In the genomic region with DNA sequence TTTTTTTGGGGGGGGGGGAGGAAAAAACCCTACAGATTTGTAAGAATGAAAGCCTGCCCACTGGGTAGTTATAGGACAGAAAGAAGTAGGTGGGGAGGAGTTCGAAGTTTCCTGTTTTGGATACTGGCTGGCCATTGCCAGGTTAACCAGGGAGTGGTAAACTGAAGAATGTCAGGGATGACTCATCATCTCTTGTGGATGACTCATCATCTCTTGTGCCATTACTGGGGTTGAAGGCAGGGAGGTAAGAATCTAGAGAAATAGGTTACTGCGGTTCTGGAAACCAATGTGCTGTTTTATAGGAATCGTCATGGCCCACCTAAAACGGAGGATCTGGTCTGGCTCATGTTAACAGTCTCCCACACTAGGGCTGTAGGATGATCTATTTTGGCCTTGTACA, we compare ENCODE assay signal across 20 mouse cellular contexts. TPM values are rescaled to one million over a fixed set of nuclear protein-coding genes. Genes with fewer than 3 reads are reported as not detected.
A peak's percentile ranks its signal among the peaks of the same experiment; 100 is the strongest.
DNase-seq lines count a peak whose midpoint lies in the region; TF ChIP-seq lines count a peak whose summit lies in the region.
"Had no signal": no experiment of that assay in that cellular context is flagged by ENCODE, and none has a peak within 500 bp of the region (broad histone marks: within the 10 kb centered on the region; RNA-seq: fewer than 3 reads in every experiment).

No protein-coding gene starts in this region.

- H3K36me3 ChIP-seq in C2C12 (ENCODE audit: control insufficient read depth, insufficient read depth) (no peaks in the 10 kb centered on the region), MEL (ENCODE audit: control insufficient read depth in 1 of 2, insufficient read depth in 2 of 2, low read length in 2 of 2) (no peaks in the 10 kb centered on the region)
- H3K36me3 ChIP-seq: embryonic facial prominence, embryonic 12.5 days; forebrain, embryonic 15.5 days; heart, embryonic 12.5 days; hindbrain, embryonic 12.5 days had no signal

- no peak for TF ChIP-seq POLR2A in MEL (IDR thresholded peaks at IDR 0.05; ENCODE audit: control insufficient read depth in 1 of 2, insufficient read depth in 1 of 2, low read depth in 1 of 2, low read length in 2 of 2, poor library complexity in 1 of 2)

- DNase-seq in 3T3-L1 (ENCODE audit: low read depth, low spot score) (peak; percentile 87), MEL (ENCODE audit: low read depth, low spot score) (peak; percentile 18)
- DNase-seq in brain, adult 2 months (ENCODE audit: low read depth, low spot score): peak; percentile 23
- DNase-seq in right cerebral cortex, postnatal 4 days: no peak
- no peak for DNase-seq in ovary, postnatal 36 days (ENCODE audit: low spot score)
- DNase-seq in layer of hippocampus, adult 11-12 months (ENCODE audit: low spot score): no peak
- DNase-seq: adrenal gland, postnatal 25 days; cerebellum, adult 2 months; cerebellum, postnatal 25 days; gastrocnemius, postnatal 10 days; kidney, adult 18-20 months had no signal

- H3K4me3 ChIP-seq in C2C12 (ENCODE audit: insufficient read depth, poor library complexity, severe bottlenecking): no peak overlapping the region
- H3K4me3 ChIP-seq in MEL (ENCODE audit: control insufficient read depth in 1 of 2, insufficient read depth in 1 of 2, low read depth in 2 of 2, low read length in 2 of 2): no peak overlapping the region
- H3K4me3 ChIP-seq: embryonic facial prominence, embryonic 12.5 days; forebrain, embryonic 15.5 days; heart, embryonic 12.5 days; hindbrain, embryonic 12.5 days had no signal

- H3K4me1 ChIP-seq in MEL (ENCODE audit: control insufficient read depth in 1 of 2, insufficient read depth in 2 of 2, low read length in 2 of 2): no peaks in the 10 kb centered on the region
- H3K4me1 ChIP-seq: embryonic facial prominence, embryonic 12.5 days; forebrain, embryonic 15.5 days; hindbrain, embryonic 12.5 days had no signal

- no peaks in the 10 kb centered on the region for H3K79me3 ChIP-seq in C2C12 (ENCODE audit: low read depth)

- H3K27me3 ChIP-seq in C2C12 (ENCODE audit: control insufficient read depth, insufficient read depth, insufficient read length) (no peaks in the 10 kb centered on the region), MEL (ENCODE audit: control insufficient read depth in 1 of 2, insufficient read depth in 2 of 2, low read length in 2 of 2) (no peaks in the 10 kb centered on the region; a peak in 1 of 4 replicates)
- H3K27me3 ChIP-seq: embryonic facial prominence, embryonic 12.5 days; forebrain, embryonic 15.5 days; heart, embryonic 12.5 days; hindbrain, embryonic 12.5 days had no signal

- no peak for TF ChIP-seq EP300 in MEL (IDR thresholded peaks at IDR 0.05; ENCODE audit: low read depth in 1 of 2, low read length in 2 of 2)

- no peaks in the 10 kb centered on the region for H3K79me2 ChIP-seq in C2C12 (ENCODE audit: control insufficient read depth, insufficient read depth)
- H3K79me2 ChIP-seq in MEL (ENCODE audit: control insufficient read depth, insufficient read depth, low read length, poor library complexity): no peaks in the 10 kb centered on the region

- no peak overlapping the region for H3K9ac ChIP-seq in MEL (ENCODE audit: control insufficient read depth, low read depth, low read length, poor library complexity, severe bottlenecking)
- H3K9ac ChIP-seq: embryonic facial prominence, embryonic 12.5 days; forebrain, embryonic 15.5 days; heart, embryonic 12.5 days; hindbrain, embryonic 12.5 days had no signal

- no peak overlapping the region for H3ac ChIP-seq in C2C12 (ENCODE audit: control insufficient read depth, insufficient read length, low read depth)

- no peak for TF ChIP-seq RAD21 in MEL (IDR thresholded peaks at IDR 0.05; ENCODE audit: low read depth, low read length)

- H3K27ac ChIP-seq in MEL (ENCODE audit: control insufficient read depth, low read depth, low read length): no peak overlapping the region
- H3K27ac ChIP-seq: embryonic facial prominence, embryonic 12.5 days; forebrain, embryonic 15.5 days; hindbrain, embryonic 12.5 days had no signal

- H3K9me3 ChIP-seq in MEL (replicated peaks; ENCODE audit: insufficient read depth, low read length): no peaks in the 10 kb centered on the region
- H3K9me3 ChIP-seq: embryonic facial prominence, embryonic 12.5 days; forebrain, embryonic 15.5 days; heart, embryonic 12.5 days; hindbrain, embryonic 12.5 days had no signal

- TF ChIP-seq CTCF in C2C12 (IDR thresholded peaks at IDR 0.05; ENCODE audit: control insufficient read depth, insufficient read depth, insufficient read length) (no peak), MEL (IDR thresholded peaks at IDR 0.05 in 2 of 3, conservative IDR thresholded peaks at IDR 0.05 in 1 of 3; ENCODE audit: control insufficient read depth in 1 of 3, insufficient read depth in 1 of 3, low read depth in 2 of 3, low read length in 3 of 3, poor library complexity in 1 of 3, severe bottlenecking in 1 of 3) (no peak)

TF ChIP-seq in C2C12, 6 proteins besides CTCF, POLR2A, EP300 and RAD21:
- TF ChIP-seq USF1 (IDR thresholded peaks at IDR 0.05; ENCODE audit: low read depth) (no peak), FOSL1 (IDR thresholded peaks at IDR 0.05; ENCODE audit: insufficient read depth, low read length, poor library complexity, severe bottlenecking) (peak; percentile 35)
TF ChIP-seq in C2C12: peak in this region for 1.

TF ChIP-seq in MEL, 35 proteins besides CTCF, POLR2A, EP300 and RAD21:
- no peak for TF ChIP-seq ZMIZ1 (IDR thresholded peaks at IDR 0.05; ENCODE audit: low read depth, low read length)
- no peak for TF ChIP-seq POLR2AphosphoS5 (IDR thresholded peaks at IDR 0.05; ENCODE audit: borderline replicate concordance, low read depth, low read length)
- no peak for TF ChIP-seq CHD2 (IDR thresholded peaks at IDR 0.05; ENCODE audit: low read length)
- no peak for TF ChIP-seq ZC3H11A (IDR thresholded peaks at IDR 0.05; ENCODE audit: low read depth, low read length)
- no peak for TF ChIP-seq MYB (IDR thresholded peaks at IDR 0.05; ENCODE audit: low read depth, low read length)
- TF ChIP-seq SMC3 (IDR thresholded peaks at IDR 0.05; ENCODE audit: low read depth, low read length): no peak
- TF ChIP-seq MXI1 (IDR thresholded peaks at IDR 0.05; ENCODE audit: low read depth, low read length): no peak
- TF ChIP-seq NRF1 (IDR thresholded peaks at IDR 0.05; ENCODE audit: insufficient read depth, low read depth, low read length, poor library complexity, severe bottlenecking): no peak
- TF ChIP-seq E2F4 (IDR thresholded peaks at IDR 0.05; ENCODE audit: borderline replicate concordance, low read depth, low read length): no peak
- TF ChIP-seq USF2 (IDR thresholded peaks at IDR 0.05; ENCODE audit: borderline replicate concordance in 1 of 2, insufficient read depth in 1 of 2, low read depth in 1 of 2, low read length in 2 of 2): no peak
- no peak for TF ChIP-seq SIN3A (IDR thresholded peaks at IDR 0.05; ENCODE audit: low read length)
- no peak for TF ChIP-seq TAL1 (IDR thresholded peaks at IDR 0.05; ENCODE audit: low read length)

RNA-seq across cellular contexts. Expression of a gene that starts 28.8 kb away (rescaled TPM):
- polyA plus RNA-seq in C2C12 (2012; fragmentation: generic; extraction: Trizol): 7.6 TPM
- total RNA-seq in MEL (2012; rRNA removed): not detected in 2 replicates
- polyA plus RNA-seq in MEL (2012; ENCODE audit: insufficient read depth in 1 of 2, insufficient read length in 2 of 2, low read depth in 1 of 2, low replicate concordance in 2 of 2, missing spikeins in 1 of 2): not detected
- total RNA-seq: gastrocnemius, postnatal 4 days had no signal
- polyA plus RNA-seq: activated CD4-positive, CD25-positive, alpha-beta regulatory T cell, adult 4 months; embryonic facial prominence, embryonic 12.5 days; forebrain, embryonic 11.5 days; forebrain, embryonic 15.5 days; inflammation-experienced regulatory T-cells, adult 6 months had no signal

Comparison
In these comparisons a context has a peak if more than half of its experiments do, and no peak if none do; other contexts are left out.
1. DNase-seq: peak in 3T3-L1 (single experiment), MEL (single experiment) and brain, adult 2 months (single experiment); none in right cerebral cortex, postnatal 4 days (single experiment), ovary, postnatal 36 days (single experiment) and layer of hippocampus, adult 11-12 months (single experiment).